14 mouse cellular contexts compared by ENCODE assay signal in genomic region chr1:191490446-191490845, GRCm38 (mm10).
DNase-seq lines count a peak whose midpoint lies in the region; ATAC-seq and TF ChIP-seq lines count a peak whose summit lies in the region.
"Had no signal": no experiment of that assay in that cellular context is flagged by ENCODE, and none has a peak within 500 bp of the region (broad histone marks: within the 10 kb centered on the region; RNA-seq: fewer than 3 reads in every experiment).

No protein-coding gene starts in this region.

- TF ChIP-seq POLR2A in lung, adult 2 months (IDR thresholded peaks at IDR 0.05; ENCODE audit: borderline replicate concordance, extremely low read depth, low read depth, low read length): no peak

- peaks cover 23% of the 10 kb centered on the region for H3K4me1 ChIP-seq in lung, adult 2 months (ENCODE audit: control insufficient read depth, insufficient read depth, low read length)
- peaks cover 9% of the 10 kb centered on the region for H3K4me1 ChIP-seq in limb, embryonic 10.5 days
- no peaks in the 10 kb centered on the region for H3K4me1 ChIP-seq in midbrain, embryonic 14.5 days (ENCODE audit: control insufficient read depth, insufficient read depth, low read length)

- H3K9ac ChIP-seq in midbrain, embryonic 14.5 days (replicated peaks; ENCODE audit: low read length): no peak overlapping the region
- H3K9ac ChIP-seq: heart, embryonic 15.5 days; liver, embryonic 13.5 days; neural tube, embryonic 15.5 days had no signal

- no peaks in the 10 kb centered on the region for H3K27me3 ChIP-seq in limb, embryonic 10.5 days (ENCODE audit: low read depth, poor library complexity, severe bottlenecking)
- H3K27me3 ChIP-seq in midbrain, embryonic 14.5 days (ENCODE audit: control insufficient read depth, insufficient read depth, low read length): no peaks in the 10 kb centered on the region
- H3K27me3 ChIP-seq: heart, embryonic 15.5 days; liver, embryonic 13.5 days; neural tube, embryonic 15.5 days had no signal

- H3K4me2 ChIP-seq in midbrain, embryonic 14.5 days (ENCODE audit: low read length): no peak overlapping the region
- H3K4me2 ChIP-seq: heart, embryonic 15.5 days; liver, embryonic 13.5 days; neural tube, embryonic 15.5 days had no signal

- H3K4me3 ChIP-seq in gastrocnemius, adult 2 months: no peak overlapping the region
- no peak overlapping the region for H3K4me3 ChIP-seq in lung, adult 2 months (replicated peaks; ENCODE audit: extremely low read depth, low read depth, low read length)
- H3K4me3 ChIP-seq in limb, embryonic 10.5 days: no peak overlapping the region
- H3K4me3 ChIP-seq in midbrain, embryonic 14.5 days (replicated peaks; ENCODE audit: low read depth, low read length): no peak overlapping the region
- H3K4me3 ChIP-seq: heart, embryonic 15.5 days; liver, embryonic 13.5 days; neural tube, embryonic 15.5 days had no signal

- H3K27ac ChIP-seq in gastrocnemius, adult 2 months: peak overlapping the region; percentile 84
- no peak overlapping the region for H3K27ac ChIP-seq in limb, embryonic 10.5 days
- H3K27ac ChIP-seq in midbrain, embryonic 14.5 days (replicated peaks; ENCODE audit: low read depth, low read length): no peak overlapping the region
- H3K27ac ChIP-seq: heart, embryonic 15.5 days; liver, embryonic 13.5 days; neural tube, embryonic 15.5 days had no signal

- DNase-seq in gastrocnemius, adult 2 months: peak; percentile 67
- DNase-seq in gastrocnemius, postnatal 36 days: no peak
- peak; percentile 36 to 58 for DNase-seq in lung, adult 18-20 months
- no peak for DNase-seq in lung, adult 2 months
- peak; percentile 51 to 80 for DNase-seq in kidney, postnatal 25 days
- DNase-seq in limb, embryonic 10.5 days (ENCODE audit: low spot score): no peak
- DNase-seq in midbrain, embryonic 14.5 days: no peak
- DNase-seq: cerebellum, postnatal 14 days; layer of hippocampus, adult 9-11 months; liver, embryonic 13.5 days; spleen, adult 18-20 months had no signal

- no peaks in the 10 kb centered on the region for H3K36me3 ChIP-seq in limb, embryonic 10.5 days
- no peaks in the 10 kb centered on the region for H3K36me3 ChIP-seq in midbrain, embryonic 14.5 days (ENCODE audit: control insufficient read depth, insufficient read depth, low read length)
- H3K36me3 ChIP-seq: heart, embryonic 15.5 days; liver, embryonic 13.5 days; neural tube, embryonic 15.5 days had no signal

- H3K9me3 ChIP-seq in limb, embryonic 10.5 days (replicated peaks): no peaks in the 10 kb centered on the region
- H3K9me3 ChIP-seq in midbrain, embryonic 14.5 days (ENCODE audit: control insufficient read depth, low read length): no peaks in the 10 kb centered on the region
- H3K9me3 ChIP-seq: heart, embryonic 15.5 days; liver, embryonic 13.5 days; neural tube, embryonic 15.5 days had no signal

- intact Hi-C loops in gastrocnemius, adult 2 months (cut with DNase I): no loop called here
- intact Hi-C loops in gastrocnemius, postnatal 36 days (cut with DNase I): no loop called here

- TF ChIP-seq CTCF in gastrocnemius, adult 2 months (IDR thresholded peaks at IDR 0.05): no peak
- TF ChIP-seq CTCF in lung, adult 2 months (IDR thresholded peaks at IDR 0.05; ENCODE audit: insufficient read depth, low read length): no peak

- WGBS in lung, adult 2 months: 42% methylated on average over 7 of the region's 7 CpGs
- WGBS in limb, embryonic 10.5 days: 74% methylated on average over 7 of the region's 7 CpGs
- WGBS in midbrain, embryonic 14.5 days: 80% methylated on average over 7 of the region's 7 CpGs

- ATAC-seq in activated CD4-positive, CD25-positive, alpha-beta regulatory T cell, adult 4 months: no peak
- no peak for ATAC-seq in midbrain, embryonic 14.5 days (ENCODE audit: low FRiP score, low TSS enrichment)

Comparison
In these comparisons a context has a peak if more than half of its experiments do, and no peak if none do; other contexts are left out.
1. DNase-seq: peak in gastrocnemius, adult 2 months (single experiment), lung, adult 18-20 months (2 of 2) and kidney, postnatal 25 days (2 of 2); none in gastrocnemius, postnatal 36 days (0 of 2), lung, adult 2 months (single experiment), limb, embryonic 10.5 days (single experiment) and midbrain, embryonic 14.5 days (single experiment).